Mouse (Mus musculus): ENCODE data around the gene Eef1a1.
"Not testable (repeated sequence)": the region's sequence is repeated elsewhere in the genome, so short reads cannot be mapped to it uniquely, and the experiment has no call there.

Gene Eef1a1

GRCm38 (mm10) chr9:78508106-78508786, 19.3 kb upstream of the Eef1a1 start:
- no peak for DNase-seq (ENCODE audit: low spot score)

- no peak for DNase-seq (ENCODE audit: low spot score)
These were observed 17.7 kb upstream of the Eef1a1 start for GRCm38 (mm10) chr9:78506722-78507077.

- DNase-seq (ENCODE audit: low spot score): peak; percentile 93
These were observed 17.2 kb upstream of the Eef1a1 start for GRCm38 (mm10) chr9:78506002-78506721.

- DNase-seq (ENCODE audit: low spot score): no peak
These were observed 16.3 kb upstream of the Eef1a1 start for GRCm38 (mm10) chr9:78505223-78505622.

GRCm38 (mm10) chr9:78504679-78505078, 15.7 kb upstream of the Eef1a1 start:
- DNase-seq (ENCODE audit: low spot score): peak; percentile 69

- DNase-seq (ENCODE audit: low spot score): no peak
These were observed 15.2 kb upstream of the Eef1a1 start for GRCm38 (mm10) chr9:78504133-78504532.

- peak; percentile 71 for DNase-seq (ENCODE audit: low spot score)
These were observed 14.5 kb upstream of the Eef1a1 start for GRCm38 (mm10) chr9:78503223-78504079.

- no peak for DNase-seq (ENCODE audit: low spot score)
These were observed 12.3 kb upstream of the Eef1a1 start for GRCm38 (mm10) chr9:78501284-78501683.

- DNase-seq (ENCODE audit: low spot score): no peak
These were observed 11.4 kb upstream of the Eef1a1 start for GRCm38 (mm10) chr9:78500386-78500785.

- no peak for DNase-seq (ENCODE audit: low spot score)
These were observed 4.2 kb upstream of the Eef1a1 start for GRCm38 (mm10) chr9:78493171-78493570.

- peak; percentile 65 for DNase-seq (ENCODE audit: low spot score)
These were observed 3.3 kb upstream of the Eef1a1 start for GRCm38 (mm10) chr9:78492254-78492653.

- DNase-seq (ENCODE audit: low spot score): no peak
These were observed 2.2 kb upstream of the Eef1a1 start for GRCm38 (mm10) chr9:78491169-78491568.

GRCm38 (mm10) chr9:78488021-78488420, 930 bp downstream of the Eef1a1 start:
- DNase-seq (ENCODE audit: low spot score): not testable (repeated sequence)

- no peak for DNase-seq (ENCODE audit: low spot score)
These were observed 4.3 kb downstream of the Eef1a1 start for GRCm38 (mm10) chr9:78484660-78485059.

- DNase-seq (ENCODE audit: low spot score): no peak
These were observed 6.6 kb downstream of the Eef1a1 start for GRCm38 (mm10) chr9:78482386-78482785.

GRCm38 (mm10) chr9:78481423-78482331, 7.3 kb downstream of the Eef1a1 start:
- peak; percentile 99 for DNase-seq (ENCODE audit: low spot score)

GRCm38 (mm10) chr9:78480706-78481358, 8.1 kb downstream of the Eef1a1 start:
- DNase-seq (ENCODE audit: low spot score): peak; percentile 80

GRCm38 (mm10) chr9:78480227-78480626, 8.7 kb downstream of the Eef1a1 start:
- DNase-seq (ENCODE audit: low spot score): not testable (repeated sequence)

- not testable (repeated sequence) for DNase-seq (ENCODE audit: low spot score)
These were observed 9.6 kb downstream of the Eef1a1 start for GRCm38 (mm10) chr9:78479308-78479707.

GRCm38 (mm10) chr9:78478009-78478605, 10.8 kb downstream of the Eef1a1 start:
- peak; percentile 19 for DNase-seq (ENCODE audit: low spot score)

All from yolk sac, embryonic 10.5 days (tissue).